Mouse (Mus musculus) embryonic facial prominence, embryonic 13.5 days (tissue): ENCODE data around the gene Fosl1. TPM values are rescaled to one million over a fixed set of nuclear protein-coding genes. Genes with fewer than 3 reads are reported as not detected.
A peak's percentile ranks its signal among the peaks of the same experiment; 100 is the strongest.

Source experiments
- ATAC-seq: fragments of 200-750 bp; cut with Nextera tagmentation; 2 replicates; pipeline ENCODE4 v1.8.0; 2017; ENCODE audit warnings: low read depth; ENCODE audit not compliant: insufficient number of reproducible peaks, insufficient read depth, low FRiP score, low TSS enrichment
- H3K27ac ChIP-seq: fragments of 300-500 bp; sonication (generic); 2 replicates; pipeline ENCODE4 v1.5.1; 2015; ENCODE audit warnings: moderate library complexity, mild to moderate bottlenecking, inconsistent platforms
- H3K27me3 ChIP-seq: fragments of 300-500 bp; sonication (generic); 2 replicates; pipeline ENCODE4 v1.6.1; 2015; ENCODE audit warnings: mild to moderate bottlenecking, inconsistent platforms
- H3K36me3 ChIP-seq: fragments of 300-500 bp; sonication (generic); 2 replicates; pipeline ENCODE4 v1.6.1; 2015; ENCODE audit warnings: mild to moderate bottlenecking, inconsistent platforms
- H3K4me1 ChIP-seq: fragments of 300-500 bp; sonication (generic); 2 replicates; pipeline ENCODE4 v1.6.1; 2015; ENCODE audit warnings: inconsistent platforms
- H3K4me2 ChIP-seq: fragments of 300-500 bp; sonication (generic); 2 replicates; pipeline ENCODE4 v1.6.1; 2015; ENCODE audit warnings: moderate library complexity, mild to moderate bottlenecking, inconsistent platforms
- H3K4me3 ChIP-seq: fragments of 300-500 bp; sonication (generic); 2 replicates; pipeline ENCODE4 v1.5.1; 2015; ENCODE audit warnings: mild to moderate bottlenecking, inconsistent platforms
- H3K9ac ChIP-seq: fragments of 300-500 bp; sonication (generic); 2 replicates; pipeline ENCODE4 v1.6.1; 2015; ENCODE audit warnings: mild to moderate bottlenecking, inconsistent platforms
- H3K9me3 ChIP-seq: fragments of 300-500 bp; sonication (generic); 2 replicates; pipeline ENCODE4 v1.6.1; 2016; ENCODE audit warnings: inconsistent platforms
- WGBS: fragments of 180-500 bp; shearing (Covaris S2); methylation state at CpG from one replicate; pipeline ENCODE4 v1.1.7; 2015; ENCODE audit warnings: mixed read lengths; 5-methylcytosine and 5-hydroxymethylcytosine counted together
- polyA plus RNA-seq: library from polyadenylated mRNA; unstranded; fragments of >200 nt; fragmentation: Nextera tagmentation; extraction: Ambion mirVana; gene quantifications from 2 replicates; pipeline ENCODE4 v1.2.1, GENCODE M21; 2015

The Fosl1 gene
- polyA plus RNA-seq, 1 experiment from 2014 or later = not detected

DNA sequence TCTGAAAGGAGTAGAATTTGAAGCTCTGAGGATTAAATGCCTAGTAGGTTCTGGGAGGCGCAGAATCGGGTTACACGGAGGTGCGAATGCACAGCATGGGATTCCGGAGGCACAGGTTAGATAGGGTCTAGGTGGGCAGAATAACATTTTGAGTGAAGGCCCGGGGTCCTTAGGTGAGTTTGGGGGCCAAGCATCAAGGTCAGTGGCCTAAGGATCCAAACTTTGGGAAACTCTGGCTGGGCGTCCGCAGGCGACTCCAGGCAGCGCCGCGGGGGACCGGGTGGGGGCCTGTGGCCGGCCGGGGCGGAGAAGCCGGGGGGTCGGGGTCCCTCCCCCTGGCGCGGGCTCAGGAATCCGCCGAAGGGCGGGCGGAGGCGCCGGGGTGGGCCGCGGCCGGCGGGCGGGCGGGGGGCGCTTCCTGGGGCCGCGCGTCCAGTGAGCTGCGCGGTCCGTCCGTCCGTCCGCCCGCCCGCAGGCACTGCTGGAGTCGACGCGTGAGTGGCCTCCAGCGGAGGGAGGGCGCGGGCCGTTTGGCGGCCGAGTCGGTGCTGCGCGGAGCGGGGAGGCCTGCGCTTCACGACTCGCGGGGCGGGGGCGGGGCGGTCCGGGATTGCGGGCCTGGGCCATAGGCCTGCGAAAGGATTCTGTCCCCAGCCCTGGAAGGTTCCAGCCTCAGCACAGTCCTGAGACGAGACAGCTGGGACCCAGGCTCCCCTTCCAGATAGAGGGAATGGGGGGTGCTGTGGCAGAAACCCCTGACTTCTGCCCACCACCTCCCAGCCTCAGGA lies 27.1 kb downstream of the Fosl1 start:
- peak overlapping the region; percentile 93 for H3K9ac ChIP-seq
- H3K4me1 ChIP-seq = peaks cover 29% of the 10 kb centered on the region
- peaks cover 28% of the 10 kb centered on the region for H3K36me3 ChIP-seq
- H3K9me3 ChIP-seq = no peaks in the 10 kb centered on the region
- no peaks in the 10 kb centered on the region for H3K27me3 ChIP-seq
- WGBS = under 1% methylated on average over 60 of the region's 68 CpGs
- H3K27ac ChIP-seq = peak overlapping the region; percentile 95
- peak overlapping the region; percentile 75 for H3K4me3 ChIP-seq
- H3K4me2 ChIP-seq = peak overlapping the region; percentile 91
- peak; percentile 52 for ATAC-seq

DNA sequence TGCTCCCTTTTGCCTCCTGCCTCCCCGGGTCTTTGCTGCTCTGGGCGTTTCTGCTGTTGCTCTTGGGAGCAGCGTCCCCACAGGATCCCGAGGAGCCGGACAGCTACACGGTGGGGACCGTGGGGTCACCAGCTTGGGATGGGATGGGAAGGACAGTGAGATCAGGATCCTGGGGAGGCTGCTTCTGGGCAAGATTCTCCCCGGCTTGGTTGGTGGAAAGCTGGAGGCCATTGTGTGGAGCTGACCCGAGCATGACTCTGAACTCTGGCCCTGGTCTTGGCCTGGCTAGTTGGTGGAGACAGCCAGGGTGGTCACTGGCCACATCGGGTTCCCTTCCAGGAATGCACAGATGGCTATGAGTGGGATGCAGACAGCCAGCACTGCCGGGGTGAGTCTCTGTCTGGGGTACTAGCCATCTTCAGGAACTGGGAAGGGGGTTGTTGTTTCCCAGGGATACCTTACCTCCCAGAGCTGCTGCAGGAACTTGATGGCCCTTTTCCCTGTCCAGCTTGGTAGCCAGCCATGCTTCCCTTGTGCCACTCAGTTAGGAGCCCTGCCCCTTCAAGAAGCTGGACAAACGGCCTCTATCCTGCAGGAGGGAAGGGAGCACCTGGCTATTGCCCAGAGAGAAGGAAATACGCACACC lies 27.8 kb downstream of the Fosl1 start:
- Histone ChIP-seq H3K9ac (peak overlapping the region; percentile 93), H3K4me2 (peak overlapping the region; percentile 91), H3K9me3 (no peaks in the 10 kb centered on the region), H3K27me3 (no peaks in the 10 kb centered on the region), H3K4me3 (peak overlapping the region; percentile 75), H3K36me3 (peaks cover 35% of the 10 kb centered on the region), H3K4me1 (peaks cover 29% of the 10 kb centered on the region), H3K27ac (peak overlapping the region; percentile 95)
- no peak for ATAC-seq
- WGBS = 16% methylated on average over 13 of the region's 13 CpGs

DNA sequence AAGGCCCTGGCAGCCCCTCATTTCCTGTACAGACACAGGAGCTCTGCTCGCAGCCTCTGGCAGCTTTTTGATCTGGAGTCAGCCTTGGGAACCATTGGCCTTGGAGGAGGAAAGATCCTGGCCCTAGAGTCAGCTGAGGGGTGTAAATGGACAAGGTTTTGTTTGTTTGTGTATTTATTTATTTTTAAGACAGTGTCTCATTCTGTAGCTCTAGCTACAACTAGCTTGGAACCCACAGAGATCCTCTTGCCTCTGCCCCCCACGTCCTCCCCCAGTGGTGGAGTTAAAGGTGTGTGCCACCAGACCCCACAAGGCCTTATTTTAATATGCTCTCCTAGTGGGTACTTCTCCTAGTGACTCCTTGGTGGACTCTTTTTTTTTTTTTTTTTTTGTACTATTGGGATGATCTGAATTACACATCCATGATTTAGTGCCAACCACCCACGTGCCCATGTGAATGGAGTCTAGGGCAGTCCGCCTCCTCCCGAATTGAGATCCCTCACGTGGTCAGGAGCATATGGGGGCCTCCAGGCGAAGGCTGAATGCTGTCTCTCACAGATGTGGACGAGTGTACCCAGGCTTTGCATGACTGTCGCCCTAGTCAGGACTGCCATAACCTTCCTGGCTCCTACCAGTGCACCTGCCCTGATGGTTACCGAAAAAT lies 29.8 kb downstream of the Fosl1 start:
- 88% methylated on average over 10 of the region's 10 CpGs for WGBS
- Histone ChIP-seq H3K27ac (no peak overlapping the region), H3K36me3 (peaks cover 55% of the 10 kb centered on the region), H3K27me3 (no peaks in the 10 kb centered on the region), H3K4me3 (no peak overlapping the region), H3K9ac (peak overlapping the region; percentile 54; the same call in 1 of the 2 replicates), H3K4me2 (no peak overlapping the region), H3K9me3 (no peaks in the 10 kb centered on the region), H3K4me1 (peaks cover 29% of the 10 kb centered on the region)
- no peak for ATAC-seq

GRCm38 (mm10) chr19:5477668-5478300 lies 30.4 kb downstream of the Fosl1 start:
- H3K27me3 ChIP-seq = no peaks in the 10 kb centered on the region
- 90% methylated on average over 18 of the region's 18 CpGs for WGBS
- ATAC-seq = no peak
- H3K4me3 ChIP-seq = no peak overlapping the region
- no peak overlapping the region for H3K9ac ChIP-seq
- H3K36me3 ChIP-seq = peaks cover 61% of the 10 kb centered on the region
- H3K9me3 ChIP-seq = no peaks in the 10 kb centered on the region
- H3K4me2 ChIP-seq = no peak overlapping the region
- no peak overlapping the region for H3K27ac ChIP-seq
- peaks cover 29% of the 10 kb centered on the region for H3K4me1 ChIP-seq

- Histone ChIP-seq H3K36me3 (peaks cover 84% of the 10 kb centered on the region), H3K27me3 (no peaks in the 10 kb centered on the region), H3K4me1 (peaks cover 24% of the 10 kb centered on the region), H3K4me3 (no peak overlapping the region), H3K4me2 (no peak overlapping the region), H3K27ac (no peak overlapping the region), H3K9ac (no peak overlapping the region), H3K9me3 (no peaks in the 10 kb centered on the region)
- no peak for ATAC-seq
- 90% methylated on average over 10 of the region's 10 CpGs for WGBS
Measured at GRCm38 (mm10) chr19:5480016-5480415, 32.7 kb downstream of the Fosl1 start.

DNA sequence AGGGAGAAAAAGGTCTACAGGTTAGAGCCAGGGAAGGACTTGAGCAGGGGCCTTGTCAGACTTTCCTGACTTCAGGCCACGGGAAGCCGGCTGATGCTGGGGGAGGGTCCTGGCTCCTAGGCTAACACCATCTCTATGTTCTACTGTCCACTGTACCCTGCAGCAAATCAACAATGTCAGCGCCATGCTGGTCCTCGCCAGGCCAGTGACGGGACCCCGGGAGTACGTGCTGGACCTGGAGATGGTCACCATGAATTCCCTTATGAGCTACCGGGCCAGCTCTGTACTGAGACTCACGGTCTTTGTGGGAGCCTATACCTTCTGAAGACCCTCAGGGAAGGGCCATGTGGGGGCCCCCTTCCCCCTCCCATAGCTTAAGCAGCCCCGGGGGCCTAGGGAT lies 34.1 kb downstream of the Fosl1 start:
- Histone ChIP-seq H3K27me3 (no peaks in the 10 kb centered on the region), H3K4me1 (peaks cover 18% of the 10 kb centered on the region), H3K4me3 (no peak overlapping the region), H3K36me3 (peaks cover 97% of the 10 kb centered on the region), H3K27ac (no peak overlapping the region), H3K9ac (no peak overlapping the region), H3K4me2 (no peak overlapping the region), H3K9me3 (no peaks in the 10 kb centered on the region)
- WGBS = 90% methylated on average over 10 of the region's 10 CpGs
- ATAC-seq = no peak

DNA sequence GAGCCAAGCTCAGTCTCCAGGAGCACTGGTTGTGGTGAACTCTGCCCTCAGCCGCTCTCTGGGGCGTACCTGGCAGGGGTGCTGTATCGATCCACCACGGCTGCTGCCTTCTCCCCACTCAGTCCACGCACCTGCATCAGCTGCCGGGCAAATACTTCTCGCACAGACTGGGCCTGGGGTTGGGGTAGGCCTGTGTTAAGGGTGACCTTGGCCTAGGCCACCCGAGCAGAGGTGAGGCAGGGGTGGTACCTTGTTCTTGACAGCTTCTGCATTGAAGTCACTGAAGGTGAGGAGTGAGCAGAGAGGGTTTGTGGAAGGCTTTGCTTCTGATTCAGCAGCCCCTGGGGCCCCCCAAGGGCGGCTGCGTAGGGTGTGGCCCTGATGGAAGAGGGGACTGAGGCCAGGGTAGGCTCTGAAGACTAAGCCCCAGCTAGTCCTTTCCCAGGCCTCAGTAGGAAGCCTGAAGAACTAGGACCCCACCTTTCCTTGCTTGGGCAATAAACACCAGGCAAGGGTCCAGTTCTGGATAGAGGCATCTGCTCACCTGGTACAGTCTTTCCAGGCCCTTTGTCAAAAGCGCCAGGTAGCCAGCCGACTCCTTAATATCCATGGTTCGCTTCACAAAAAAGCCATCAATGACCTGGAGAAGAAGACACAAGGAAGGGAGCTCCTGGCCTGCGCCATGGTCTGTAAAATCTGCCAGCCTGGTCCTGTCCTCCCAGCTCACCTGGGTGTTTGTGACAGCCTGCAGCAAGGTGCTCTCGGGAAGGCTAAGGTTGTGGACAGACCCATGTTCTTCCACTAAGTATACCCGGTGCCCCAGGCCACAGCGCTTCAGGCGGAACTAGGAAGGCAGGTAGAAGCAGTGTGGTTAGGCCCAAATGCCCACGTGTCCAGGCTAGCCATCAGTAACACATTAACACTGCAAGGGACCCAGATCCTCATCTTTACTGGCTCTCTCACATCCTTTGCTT lies 36.3 kb downstream of the Fosl1 start:
- no peak overlapping the region for H3K9ac ChIP-seq
- H3K36me3 ChIP-seq = peaks cover 78% of the 10 kb centered on the region
- WGBS = 92% methylated on average over 19 of the region's 19 CpGs
- no peak overlapping the region for H3K27ac ChIP-seq
- no peaks in the 10 kb centered on the region for H3K27me3 ChIP-seq
- no peak overlapping the region for H3K4me2 ChIP-seq
- H3K4me1 ChIP-seq = peaks cover 20% of the 10 kb centered on the region
- no peak for ATAC-seq
- H3K4me3 ChIP-seq = no peak overlapping the region
- H3K9me3 ChIP-seq = no peaks in the 10 kb centered on the region

DNA sequence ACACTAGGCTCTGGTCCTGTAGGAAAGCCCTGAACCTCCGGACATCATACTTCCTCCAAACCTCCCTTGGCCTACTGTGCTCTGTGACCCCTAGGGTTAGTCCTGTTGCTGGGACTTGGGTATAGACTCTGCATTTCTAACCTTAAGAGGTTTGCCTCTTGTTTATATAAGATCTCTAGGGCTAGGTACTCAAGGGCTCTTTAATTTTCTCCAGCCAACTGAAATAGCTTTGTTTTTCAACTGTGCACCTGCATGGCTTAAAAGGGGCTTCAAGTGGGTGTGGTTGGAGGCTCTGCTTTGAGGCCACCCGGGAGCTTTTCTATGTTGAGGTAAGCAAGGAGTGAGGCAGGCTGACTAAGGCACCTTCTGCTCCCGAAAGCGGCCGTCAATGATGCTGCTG lies 37.1 kb downstream of the Fosl1 start:
- no peak overlapping the region for H3K9ac ChIP-seq
- peaks cover 22% of the 10 kb centered on the region for H3K4me1 ChIP-seq
- no peak overlapping the region for H3K27ac ChIP-seq
- 88% methylated on average over 5 of the region's 5 CpGs for WGBS
- ATAC-seq = no peak
- H3K27me3 ChIP-seq = no peaks in the 10 kb centered on the region
- H3K9me3 ChIP-seq = no peaks in the 10 kb centered on the region
- no peak overlapping the region for H3K4me3 ChIP-seq
- peaks cover 70% of the 10 kb centered on the region for H3K36me3 ChIP-seq
- no peak overlapping the region for H3K4me2 ChIP-seq

GRCm38 (mm10) chr19:5485371-5485770 lies 38.0 kb downstream of the Fosl1 start:
- H3K9me3 ChIP-seq = no peaks in the 10 kb centered on the region
- H3K4me2 ChIP-seq = no peak overlapping the region
- peak overlapping the region; percentile 32; the same call in 1 of the 2 replicates for H3K9ac ChIP-seq
- no peak overlapping the region for H3K4me3 ChIP-seq
- ATAC-seq = no peak
- peaks cover 61% of the 10 kb centered on the region for H3K36me3 ChIP-seq
- H3K27me3 ChIP-seq = no peaks in the 10 kb centered on the region
- 95% methylated on average over 8 of the region's 8 CpGs for WGBS
- H3K27ac ChIP-seq = no peak overlapping the region
- H3K4me1 ChIP-seq = peaks cover 26% of the 10 kb centered on the region

DNA sequence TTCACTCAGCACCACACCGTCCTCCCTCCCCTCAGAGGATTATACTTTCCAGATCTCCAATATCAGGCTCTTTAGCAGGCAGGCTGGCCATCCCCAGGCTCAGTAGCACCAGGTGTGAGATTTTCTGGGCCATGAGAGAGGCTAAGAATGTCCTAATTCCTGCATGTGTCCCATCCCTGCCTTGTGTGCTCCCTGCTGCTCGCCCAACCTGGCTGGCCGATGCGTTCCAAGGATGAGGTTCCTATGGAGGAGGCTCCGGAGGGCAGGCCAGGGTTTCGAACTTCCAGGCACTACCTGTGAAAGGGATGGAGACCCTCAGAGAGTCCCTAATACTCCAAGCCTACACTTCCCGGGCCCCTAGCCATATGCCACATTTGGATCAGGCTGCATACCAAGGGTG lies 38.5 kb downstream of the Fosl1 start:
- no peak overlapping the region for H3K27ac ChIP-seq
- no peak overlapping the region for H3K4me3 ChIP-seq
- no peaks in the 10 kb centered on the region for H3K27me3 ChIP-seq
- ATAC-seq = no peak
- H3K4me1 ChIP-seq = peaks cover 26% of the 10 kb centered on the region
- H3K9me3 ChIP-seq = no peaks in the 10 kb centered on the region
- H3K9ac ChIP-seq = peak overlapping the region; percentile 32; the same call in 1 of the 2 replicates
- H3K4me2 ChIP-seq = 0 out of 2 replicates have a peak overlapping the region, but pooled peaks have one; percentile 83
- WGBS = 90% methylated on average over 7 of the region's 7 CpGs
- H3K36me3 ChIP-seq = peaks cover 57% of the 10 kb centered on the region
